ENCODE assay signal across 9 mouse cellular contexts in the genomic region with DNA sequence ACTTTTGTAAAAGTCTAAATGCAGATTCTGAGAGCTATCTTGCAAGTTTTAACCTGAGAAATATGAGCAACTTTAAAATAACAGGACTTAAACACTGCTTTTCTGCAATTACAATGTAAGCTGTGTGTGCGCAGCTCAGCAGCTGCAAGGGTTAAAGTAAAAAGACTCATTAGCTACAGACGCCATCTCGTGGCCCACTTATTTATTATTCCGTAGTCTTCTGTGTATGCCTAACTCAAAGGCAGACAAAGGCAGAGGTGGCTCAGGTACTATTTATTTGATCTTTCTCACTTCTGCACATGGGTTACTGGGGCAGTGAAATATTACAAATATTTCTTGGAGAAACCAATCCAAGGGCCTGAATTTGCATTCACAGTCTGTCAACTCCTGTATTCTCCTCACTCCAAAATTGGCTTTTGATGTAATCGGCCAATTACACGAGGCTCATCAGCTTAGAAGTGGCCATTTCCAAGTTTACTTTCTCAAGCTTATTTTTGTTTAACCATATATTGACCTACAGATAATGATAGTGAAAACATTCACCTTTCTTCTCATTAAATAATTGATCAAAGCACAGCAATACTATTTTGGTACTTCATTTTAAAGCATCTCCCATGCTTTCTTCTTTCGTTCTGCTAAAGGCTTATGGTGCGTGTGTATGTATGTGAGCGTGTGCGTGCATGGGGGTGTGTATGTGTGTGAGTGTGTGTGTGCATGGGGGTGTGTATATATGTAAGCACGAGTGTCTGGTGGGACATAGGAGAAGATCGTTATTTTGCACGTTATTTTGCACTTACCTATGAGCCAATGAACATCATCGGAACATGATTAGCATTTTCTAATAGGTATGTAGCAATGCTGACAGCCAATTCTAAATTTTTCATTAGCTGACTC.
DNase-seq lines count a peak whose midpoint lies in the region; ATAC-seq and TF ChIP-seq lines count a peak whose summit lies in the region.
"Had no signal": no experiment of that assay in that cellular context is flagged by ENCODE, and none has a peak within 500 bp of the region (broad histone marks: within the 10 kb centered on the region; RNA-seq: fewer than 3 reads in every experiment).

No protein-coding gene starts in this region.

- no peaks in the 10 kb centered on the region for H3K27me3 ChIP-seq in kidney, adult 2 months (replicated peaks; ENCODE audit: control insufficient read depth, insufficient read depth, low read length)
- no peaks in the 10 kb centered on the region for H3K27me3 ChIP-seq in forebrain, embryonic 13.5 days
- no peaks in the 10 kb centered on the region for H3K27me3 ChIP-seq in kidney, postnatal 0 days (ENCODE audit: insufficient read depth, low read length)
- no peaks in the 10 kb centered on the region for H3K27me3 ChIP-seq in limb, embryonic 14.5 days (ENCODE audit: control insufficient read depth, insufficient read depth, low read length)
- H3K27me3 ChIP-seq in cerebellum, adult 2 months (ENCODE audit: control insufficient read depth, insufficient read depth, low read length): no peaks in the 10 kb centered on the region

- no peak overlapping the region for H3K9ac ChIP-seq in forebrain, embryonic 13.5 days
- H3K9ac ChIP-seq in kidney, postnatal 0 days (ENCODE audit: low read depth, low read length): no peak overlapping the region
- no peak overlapping the region for H3K9ac ChIP-seq in limb, embryonic 14.5 days (ENCODE audit: low read depth, low read length, severe bottlenecking)

- peak; percentile 90 for ATAC-seq in forebrain, embryonic 13.5 days
- ATAC-seq in kidney, postnatal 0 days (replicated peaks; ENCODE audit: low FRiP score, low read depth): no peak
- peak; percentile 48; the same call in 1 of the 2 replicates for ATAC-seq in limb, embryonic 14.5 days (ENCODE audit: low FRiP score, low read depth)

- H3K4me3 ChIP-seq in kidney, adult 2 months (ENCODE audit: insufficient read depth, low read depth, low read length): no peak overlapping the region
- H3K4me3 ChIP-seq in forebrain, embryonic 13.5 days: no peak overlapping the region
- no peak overlapping the region for H3K4me3 ChIP-seq in kidney, postnatal 0 days (replicated peaks; ENCODE audit: low read depth, low read length)
- no peak overlapping the region for H3K4me3 ChIP-seq in limb, embryonic 14.5 days (replicated peaks; ENCODE audit: low read length)
- H3K4me3 ChIP-seq in cerebellum, adult 2 months (replicated peaks; ENCODE audit: insufficient read depth, low read depth, low read length): no peak overlapping the region

- 72% methylated on average over 14 of the region's 14 CpGs for WGBS in kidney, adult 2 months
- WGBS in forebrain, embryonic 13.5 days: 63% methylated on average over 14 of the region's 14 CpGs
- WGBS in kidney, postnatal 0 days: 67% methylated on average over 14 of the region's 14 CpGs
- WGBS in limb, embryonic 14.5 days: 66% methylated on average over 14 of the region's 14 CpGs
- 63% methylated on average over 14 of the region's 14 CpGs for WGBS in cerebellum, adult 2 months

- TF ChIP-seq POLR2A in kidney, adult 2 months (IDR thresholded peaks at IDR 0.05; ENCODE audit: low read depth, low read length): no peak
- no peak for TF ChIP-seq POLR2A in limb, embryonic 14.5 days (IDR thresholded peaks at IDR 0.05; ENCODE audit: borderline replicate concordance, extremely low read depth, insufficient read depth, insufficient read length)
- TF ChIP-seq POLR2A in cerebellum, adult 2 months (IDR thresholded peaks at IDR 0.05; ENCODE audit: borderline replicate concordance, insufficient read depth, low read length): no peak

- H3K4me2 ChIP-seq in forebrain, embryonic 13.5 days: no peak overlapping the region
- no peak overlapping the region for H3K4me2 ChIP-seq in kidney, postnatal 0 days (ENCODE audit: low read length)
- H3K4me2 ChIP-seq in limb, embryonic 14.5 days (replicated peaks; ENCODE audit: low read depth, low read length, severe bottlenecking): no peak overlapping the region

- H3K4me1 ChIP-seq in kidney, adult 2 months (ENCODE audit: control insufficient read depth, insufficient read depth, low read length): peaks cover 5% of the 10 kb centered on the region
- no peaks in the 10 kb centered on the region for H3K4me1 ChIP-seq in forebrain, embryonic 13.5 days
- no peaks in the 10 kb centered on the region for H3K4me1 ChIP-seq in kidney, postnatal 0 days (replicated peaks; ENCODE audit: insufficient read depth, low read length)
- H3K4me1 ChIP-seq in limb, embryonic 14.5 days (ENCODE audit: control insufficient read depth, insufficient read depth, low read length): 0 out of 2 replicates have a peak, but pooled peaks cover 4% of the 10 kb centered on the region
- H3K4me1 ChIP-seq in cerebellum, adult 2 months (ENCODE audit: control insufficient read depth, insufficient read depth, low read length): no peaks in the 10 kb centered on the region

- TF ChIP-seq CTCF in kidney, adult 2 months (conservative IDR thresholded peaks at IDR 0.05; ENCODE audit: insufficient read depth, insufficient read length, low read depth, low read length): 0 out of 2 replicates have a peak, but pooled peaks have one; percentile 11
- peak; percentile 59 for TF ChIP-seq CTCF in kidney, postnatal 0 days (IDR thresholded peaks at IDR 0.05; ENCODE audit: low read depth)
- no peak for TF ChIP-seq CTCF in cerebellum, adult 2 months (IDR thresholded peaks at IDR 0.05; ENCODE audit: borderline replicate concordance, insufficient read depth, low read depth, low read length)

- H3K27ac ChIP-seq in kidney, adult 2 months (ENCODE audit: insufficient read depth, low read depth, low read length): no peak overlapping the region
- no peak overlapping the region for H3K27ac ChIP-seq in forebrain, embryonic 13.5 days
- no peak overlapping the region for H3K27ac ChIP-seq in kidney, postnatal 0 days
- no peak overlapping the region for H3K27ac ChIP-seq in limb, embryonic 14.5 days (replicated peaks; ENCODE audit: low read depth, low read length)
- H3K27ac ChIP-seq in cerebellum, adult 2 months (ENCODE audit: insufficient read depth, low read length): no peak overlapping the region
- H3K27ac ChIP-seq: macrophage had no signal

- DNase-seq in kidney, adult 2 months: peak; percentile 24
- no peak for DNase-seq in kidney, adult 18-20 months
- peak; percentile 65 for DNase-seq in kidney, postnatal 0 days (ENCODE audit: low spot score)
- peak; percentile 70 for DNase-seq in limb, embryonic 14.5 days (ENCODE audit: low spot score)
- peak; percentile 52 for DNase-seq in right cerebral cortex, postnatal 4 days
- no peak for DNase-seq in cerebellum, adult 2 months
- DNase-seq in gastrocnemius, postnatal 4 days (ENCODE audit: low spot score in 2 of 2): no peak

- no peaks in the 10 kb centered on the region; the same call in 1 of the 2 replicates for H3K36me3 ChIP-seq in kidney, adult 2 months (ENCODE audit: control insufficient read depth, insufficient read depth, low read length)
- no peaks in the 10 kb centered on the region for H3K36me3 ChIP-seq in forebrain, embryonic 13.5 days (ENCODE audit: poor library complexity, severe bottlenecking)
- no peaks in the 10 kb centered on the region for H3K36me3 ChIP-seq in kidney, postnatal 0 days (ENCODE audit: insufficient read depth, low read length)
- no peaks in the 10 kb centered on the region for H3K36me3 ChIP-seq in limb, embryonic 14.5 days (ENCODE audit: control insufficient read depth, insufficient read depth, low read length)

- H3K9me3 ChIP-seq in forebrain, embryonic 13.5 days (replicated peaks): no peaks in the 10 kb centered on the region
- H3K9me3 ChIP-seq in kidney, postnatal 0 days (replicated peaks; ENCODE audit: low read length): no peaks in the 10 kb centered on the region
- H3K9me3 ChIP-seq in limb, embryonic 14.5 days (ENCODE audit: control insufficient read depth, low read length): no peaks in the 10 kb centered on the region

Comparison
In these comparisons a context has a peak if more than half of its experiments do, and no peak if none do; other contexts are left out.
1. DNase-seq: peak in kidney, adult 2 months (single experiment), kidney, postnatal 0 days (single experiment), limb, embryonic 14.5 days (single experiment) and right cerebral cortex, postnatal 4 days (single experiment); none in kidney, adult 18-20 months (single experiment), cerebellum, adult 2 months (0 of 2) and gastrocnemius, postnatal 4 days (0 of 2).